Mouse (Mus musculus) thymus, postnatal 14 days (tissue): ENCODE results near the gene Znrf3.
"Not testable (repeated sequence)": the region's sequence is repeated elsewhere in the genome, so short reads cannot be mapped to it uniquely, and the experiment has no call there.

Experiments
- DNase-seq: peaks from one replicate; pipeline ENCODE4 v3.0.0; 2021

Gene Znrf3

DNA sequence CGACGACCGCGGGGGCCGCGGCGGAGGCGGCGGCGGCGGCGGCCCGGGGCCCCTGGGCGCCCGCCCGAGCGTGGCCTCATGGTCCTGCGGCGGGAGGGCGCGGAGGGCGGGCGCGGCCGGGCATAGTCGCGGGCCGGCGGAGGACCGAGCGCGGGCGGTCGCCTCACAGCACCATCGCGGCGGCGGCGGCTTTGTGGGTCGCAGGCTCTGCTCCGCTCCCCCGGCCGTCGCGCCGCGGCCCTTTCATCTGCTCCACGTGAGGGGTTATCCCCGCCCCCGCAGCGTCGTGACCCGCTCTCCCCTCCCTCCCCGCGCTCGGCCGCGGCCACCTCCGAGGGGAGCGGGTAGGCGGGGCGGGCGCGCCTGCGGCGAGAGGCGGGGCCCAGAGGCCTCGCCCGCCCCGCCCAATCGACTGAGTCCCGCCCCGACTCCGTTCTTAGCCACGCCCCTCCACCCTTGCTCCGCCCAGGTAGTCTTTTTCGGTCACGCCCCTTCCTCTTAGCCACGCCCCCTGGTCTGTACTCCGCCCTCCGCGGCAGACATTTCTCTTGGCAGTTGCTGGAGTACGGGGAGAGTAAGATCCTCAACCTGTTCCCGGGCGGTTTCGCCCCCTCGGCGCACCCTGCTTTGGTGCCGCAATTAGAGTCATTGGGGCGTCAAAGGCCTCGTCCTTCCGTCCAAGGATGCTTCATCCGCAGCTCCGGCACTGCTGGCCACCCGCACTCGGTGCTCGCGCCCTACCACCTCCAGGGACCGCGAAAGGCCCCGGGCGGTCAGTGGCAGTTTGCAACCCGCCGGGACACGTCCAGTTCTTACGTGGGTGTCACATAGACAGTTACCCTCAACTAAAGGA is at the start of gene Znrf3:
Znrf3 (minus strand) TSS at position 249 of the 853 bp plus-strand sequence.
- peak; percentile 95 for DNase-seq

DNA sequence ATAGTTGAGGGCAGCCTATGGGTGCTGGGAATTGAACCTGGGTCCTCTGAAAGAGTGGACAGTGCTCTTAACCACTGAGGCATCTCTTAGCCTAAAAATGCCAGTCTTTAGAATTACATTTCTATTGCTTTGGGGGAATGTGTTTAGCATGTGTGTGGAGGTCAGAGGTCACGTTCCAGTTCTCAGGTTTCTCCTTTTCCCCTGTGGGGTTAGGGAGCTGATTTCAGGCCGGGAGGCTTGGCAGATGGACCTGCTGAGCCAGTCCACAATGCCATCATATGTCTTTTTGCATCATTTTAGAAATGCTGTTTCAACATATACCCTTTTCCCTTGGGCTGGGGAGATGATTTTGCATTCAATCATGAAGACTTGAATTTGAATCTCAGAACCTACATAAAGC is 49.2 kb upstream of the Znrf3 start:
- no peak for DNase-seq

DNA sequence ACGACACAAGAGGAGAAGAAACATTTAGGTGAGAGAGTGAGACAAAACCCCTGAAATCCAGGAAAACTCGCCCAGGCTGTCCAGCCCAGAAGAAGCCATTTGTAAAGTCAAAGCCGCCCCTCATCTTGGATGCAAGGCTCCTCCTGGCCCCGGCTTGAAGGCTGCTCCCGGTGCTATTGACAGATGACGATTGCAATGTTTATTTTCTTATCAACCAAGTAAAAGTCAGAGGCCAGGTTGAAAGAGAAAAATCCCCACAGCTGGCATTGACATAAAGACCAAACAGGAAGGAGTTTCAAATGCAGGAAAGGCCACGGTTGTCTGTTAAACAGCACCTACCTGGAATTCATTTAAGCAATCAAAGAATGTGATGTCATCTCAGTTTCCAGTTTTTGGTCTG is 47.3 kb upstream of the Znrf3 start:
- no peak for DNase-seq

DNA sequence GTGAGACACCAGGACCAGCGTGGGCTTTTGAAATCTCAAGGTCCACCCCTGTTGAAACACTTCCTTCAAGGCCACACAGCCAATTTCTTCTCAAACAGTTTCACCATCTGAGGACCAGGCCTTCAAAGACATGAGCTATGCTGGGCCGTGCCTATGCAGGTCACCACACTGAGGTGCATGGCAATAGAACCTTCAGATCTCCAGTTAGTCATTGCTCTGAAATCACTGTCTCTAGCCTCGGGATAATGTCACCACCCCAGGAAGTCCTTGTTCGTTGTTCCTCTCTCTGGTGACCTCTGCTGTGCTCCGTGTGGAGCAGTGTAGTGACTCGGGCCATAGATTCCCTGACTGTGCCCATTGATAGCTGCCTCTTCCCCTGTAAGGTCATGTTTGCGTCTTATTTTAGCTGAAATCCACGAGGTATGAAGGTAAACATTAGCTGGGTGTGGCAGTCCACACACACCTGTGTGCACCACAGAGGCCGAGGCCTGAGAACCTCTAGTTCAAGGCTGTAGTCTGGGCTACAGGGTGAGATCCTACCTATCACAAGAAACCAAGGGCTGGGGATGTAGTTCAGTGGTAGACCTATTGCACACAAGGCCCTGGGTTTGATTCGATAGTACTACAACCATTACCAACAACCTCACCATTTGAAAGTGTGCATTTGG is 46.5 kb upstream of the Znrf3 start:
- DNase-seq, result no peak

DNA sequence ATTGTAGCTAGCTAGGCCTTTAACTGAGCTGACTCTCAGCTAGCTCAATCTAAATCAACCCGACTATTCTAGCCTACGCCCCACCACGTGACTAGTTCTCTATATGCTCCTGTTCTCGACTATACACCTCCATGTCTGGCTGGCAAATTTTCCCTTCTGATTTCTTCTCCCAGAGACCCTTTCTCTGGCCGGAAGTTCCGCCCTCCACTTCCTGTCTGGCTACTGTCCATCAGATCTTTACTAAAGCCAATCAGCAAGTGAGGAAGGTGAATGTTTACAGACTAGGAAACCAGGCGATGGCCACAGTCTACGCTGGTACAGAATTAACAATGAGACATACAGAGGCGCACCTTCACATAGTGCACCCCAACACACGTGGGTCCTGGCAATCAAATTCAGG is 44.8 kb upstream of the Znrf3 start:
- not testable (repeated sequence) for DNase-seq

DNA sequence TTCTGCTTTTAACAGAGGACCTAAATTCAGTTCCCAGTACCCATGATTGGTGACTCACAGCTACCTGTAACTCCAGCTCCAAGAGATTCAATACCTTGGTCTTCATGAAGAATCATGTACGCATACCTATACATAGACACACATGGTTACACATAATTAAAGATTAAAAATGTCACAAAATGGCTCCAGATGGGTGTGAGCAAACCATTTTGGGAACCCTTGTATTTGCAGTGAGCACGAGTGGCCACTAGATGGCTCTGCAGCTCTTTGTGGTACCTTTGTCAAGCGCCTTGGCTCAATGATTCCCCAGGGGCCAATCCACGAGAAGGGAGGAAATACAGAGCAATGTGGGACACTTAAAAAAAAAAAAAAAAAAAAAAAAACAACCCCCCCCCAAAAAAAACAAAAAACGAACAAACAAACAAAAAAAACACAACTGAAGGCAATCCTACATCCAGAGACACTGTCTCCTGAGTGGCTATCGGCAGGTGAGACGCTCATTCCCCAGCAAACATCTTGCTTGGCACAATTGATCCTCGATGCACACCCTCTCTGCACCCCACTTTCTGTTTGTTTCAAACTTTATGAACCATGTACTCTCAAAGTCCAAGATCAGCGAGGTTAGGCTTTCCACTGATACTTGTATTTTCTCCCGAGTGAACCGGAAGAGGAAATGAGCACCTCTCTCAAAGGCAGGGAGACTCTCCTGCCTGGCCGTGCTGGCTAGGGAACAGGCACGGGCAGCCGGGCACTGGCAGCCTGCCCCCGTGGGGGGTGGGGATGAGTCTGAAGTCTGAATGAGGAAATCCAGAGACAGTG is 40.8 kb upstream of the Znrf3 start:
- peak; percentile 88 for DNase-seq

DNA sequence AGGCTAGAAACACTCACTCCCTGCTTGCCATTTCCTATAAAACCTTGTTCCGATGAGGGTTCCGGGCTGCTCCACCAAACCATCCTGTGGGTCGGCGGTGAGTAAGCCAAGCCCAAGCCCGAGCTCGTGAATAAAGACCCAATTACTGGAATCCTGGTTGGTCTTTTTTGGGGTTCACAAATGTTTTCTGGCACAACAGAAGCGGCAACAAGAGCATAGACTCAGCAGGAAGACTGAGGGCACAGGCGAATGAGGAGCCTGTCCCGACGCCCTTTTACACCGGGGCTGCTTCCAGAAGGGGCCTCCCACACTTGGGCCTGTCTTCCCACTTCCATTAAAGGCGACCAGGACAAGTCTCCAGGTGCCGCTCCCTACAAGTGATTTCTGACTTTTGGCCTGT is 37.9 kb upstream of the Znrf3 start:
- DNase-seq, result no peak

DNA sequence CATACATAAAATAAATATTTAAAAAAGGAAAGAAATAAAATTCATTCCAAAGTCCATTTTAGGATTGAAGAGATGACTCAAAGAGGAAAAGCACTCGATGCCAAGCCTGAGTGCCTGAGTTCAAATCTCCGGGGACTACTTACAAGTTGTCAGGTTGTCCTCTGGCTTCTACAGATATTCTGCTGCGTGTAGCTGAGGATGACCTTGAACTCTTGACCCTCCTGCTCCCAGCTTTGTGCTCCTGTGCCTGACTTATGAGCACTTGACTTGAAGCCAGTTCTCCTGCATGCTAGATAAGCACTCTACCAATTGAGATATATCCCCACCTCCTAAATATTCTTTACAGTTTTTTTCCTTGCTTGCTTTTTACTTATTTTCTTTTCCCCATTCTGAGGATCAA is 34.2 kb upstream of the Znrf3 start:
- DNase-seq, result no peak

DNA sequence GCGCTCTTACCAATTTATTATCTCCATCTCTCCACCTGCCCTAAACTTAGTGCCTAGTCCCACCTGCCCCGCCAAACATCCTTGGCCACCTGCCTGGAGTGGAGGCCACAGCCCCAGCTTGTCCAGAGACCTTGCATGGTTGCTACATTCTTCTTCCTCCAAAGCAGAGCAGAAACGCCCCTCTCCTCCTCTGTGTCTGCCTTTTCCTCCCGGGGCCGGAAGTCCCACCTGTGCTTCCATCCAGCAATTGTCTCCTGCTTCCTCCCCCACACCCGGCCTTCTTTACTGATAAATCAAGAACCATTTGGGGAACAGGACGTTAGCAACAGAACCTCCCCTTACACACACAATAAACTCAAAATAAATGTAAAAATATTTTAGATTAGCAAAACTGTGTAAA is 33.5 kb upstream of the Znrf3 start:
- DNase-seq, result no peak

DNA sequence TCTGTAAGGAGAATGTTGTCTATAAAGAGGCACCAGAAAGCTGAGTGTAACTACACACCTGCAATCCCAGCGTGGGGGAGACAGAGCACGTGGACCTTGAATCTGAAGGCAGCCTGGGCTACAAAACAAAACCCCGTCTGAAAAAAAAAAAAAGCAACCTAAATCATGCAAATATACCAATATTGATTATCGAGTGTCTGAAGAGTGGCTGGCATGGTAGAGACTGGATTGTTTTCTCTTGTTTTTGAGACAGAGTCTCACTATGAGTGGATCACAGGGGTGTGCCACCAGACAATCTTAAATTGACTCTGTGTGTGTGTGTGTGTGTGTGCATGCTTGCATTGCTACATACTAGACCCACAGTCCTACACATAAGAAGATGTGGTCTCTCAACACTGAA is 32.2 kb upstream of the Znrf3 start:
- no peak for DNase-seq

DNA sequence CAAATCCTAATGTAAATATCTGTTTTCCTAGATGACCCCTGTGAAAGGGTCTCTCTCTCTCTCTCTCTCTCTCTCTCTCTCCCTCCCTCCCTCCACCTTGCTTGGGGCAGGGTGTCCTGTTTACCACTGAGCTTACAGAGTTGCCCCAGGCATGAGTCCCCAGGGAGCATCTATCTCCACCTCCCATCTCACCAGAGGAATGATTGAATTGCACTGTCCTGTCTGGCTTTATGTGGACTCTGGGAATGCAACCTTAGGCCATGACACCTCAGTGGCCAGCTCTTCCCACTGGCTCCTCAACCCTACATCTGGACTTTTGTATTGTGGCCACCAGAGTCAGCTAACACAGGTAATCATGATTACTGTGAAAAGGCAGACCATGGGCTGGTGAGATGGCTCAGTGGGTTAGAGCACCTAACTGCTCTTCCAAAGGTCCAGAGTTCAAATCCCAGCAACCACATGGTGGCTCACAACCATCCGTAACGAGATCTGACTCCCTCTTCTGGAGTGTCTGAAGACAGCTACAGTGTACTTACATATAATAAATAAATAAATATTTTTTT is 31.0 kb upstream of the Znrf3 start:
- DNase-seq, result not testable (repeated sequence)

DNA sequence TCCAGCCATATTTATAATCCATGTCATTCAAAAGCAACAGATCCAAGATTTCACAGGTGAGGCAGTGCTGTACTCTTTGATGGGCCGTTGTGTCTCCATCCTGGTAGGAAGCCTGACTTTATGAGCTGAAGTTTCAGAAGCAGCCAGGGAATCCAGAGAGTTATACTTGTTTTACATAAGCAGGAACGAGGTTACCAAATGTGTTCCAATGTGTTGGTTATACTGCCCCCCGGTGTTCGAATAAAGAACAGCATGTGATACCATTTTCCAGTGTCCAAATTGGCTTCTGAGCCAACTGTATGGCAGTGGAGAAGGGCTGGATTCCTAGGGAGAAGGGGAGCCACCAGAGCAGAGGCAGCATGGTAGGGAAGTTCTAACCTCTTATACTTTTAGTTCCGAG is 29.5 kb upstream of the Znrf3 start:
- peak; percentile 71 for DNase-seq

DNA sequence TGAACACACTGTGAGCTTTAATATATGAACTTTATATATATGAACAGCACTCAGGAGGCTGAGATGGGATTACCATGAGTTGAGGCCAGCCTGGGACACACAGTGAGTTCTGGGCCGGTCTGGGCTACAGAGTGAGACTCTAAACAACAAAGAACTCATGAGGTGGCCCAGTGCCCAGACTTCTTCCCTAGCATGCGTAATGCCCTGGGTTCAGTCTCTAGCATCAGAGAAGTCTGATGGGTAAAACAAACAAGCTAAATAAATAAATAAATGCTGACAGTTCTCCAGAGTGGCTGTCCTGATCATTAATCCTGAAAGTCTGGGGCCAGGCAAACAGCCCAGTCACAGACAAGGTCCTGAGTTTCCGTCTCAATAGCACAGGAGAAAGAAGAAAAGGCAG is 25.4 kb upstream of the Znrf3 start:
- DNase-seq, result no peak

DNA sequence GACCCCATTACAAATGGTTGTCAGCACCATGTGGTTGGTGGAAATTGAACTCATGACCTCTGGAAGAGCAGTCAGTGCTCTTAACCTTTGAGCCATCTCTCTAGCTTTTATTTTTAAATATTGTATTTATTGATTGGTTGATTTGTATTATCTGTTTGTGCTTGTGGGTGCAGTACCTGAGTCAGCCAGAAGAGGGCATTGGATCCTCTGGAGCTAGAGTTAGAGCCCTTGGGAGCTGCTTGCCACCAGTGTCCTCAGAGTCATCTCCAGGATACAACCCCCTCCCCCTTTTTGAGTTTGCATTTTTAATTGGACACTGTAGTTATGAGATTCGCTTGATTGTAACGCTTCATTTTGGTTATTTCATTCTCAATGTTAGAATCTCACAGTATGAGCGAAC is 24.4 kb upstream of the Znrf3 start:
- peak; percentile 76 for DNase-seq

DNA sequence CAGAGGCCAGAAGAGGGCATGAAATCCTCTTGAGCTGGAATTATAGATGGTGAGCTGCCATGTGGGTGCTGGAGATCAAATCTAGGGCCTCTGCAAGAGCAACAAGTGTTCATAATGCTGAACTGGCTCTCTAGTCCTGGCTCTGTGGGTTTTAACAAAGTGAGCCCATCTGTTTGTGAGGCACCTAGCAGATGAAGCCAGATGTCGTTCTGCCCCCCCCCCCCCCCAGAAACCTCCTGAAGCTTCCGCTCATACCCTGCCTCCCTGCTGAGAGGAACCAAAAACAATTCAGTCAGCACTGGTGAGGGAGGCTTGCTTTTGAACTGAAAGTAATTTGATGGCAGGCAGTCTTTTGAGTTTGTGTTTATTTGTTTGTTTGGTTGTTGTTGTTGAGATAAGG is 23.8 kb upstream of the Znrf3 start:
- peak; percentile 37 for DNase-seq

DNA sequence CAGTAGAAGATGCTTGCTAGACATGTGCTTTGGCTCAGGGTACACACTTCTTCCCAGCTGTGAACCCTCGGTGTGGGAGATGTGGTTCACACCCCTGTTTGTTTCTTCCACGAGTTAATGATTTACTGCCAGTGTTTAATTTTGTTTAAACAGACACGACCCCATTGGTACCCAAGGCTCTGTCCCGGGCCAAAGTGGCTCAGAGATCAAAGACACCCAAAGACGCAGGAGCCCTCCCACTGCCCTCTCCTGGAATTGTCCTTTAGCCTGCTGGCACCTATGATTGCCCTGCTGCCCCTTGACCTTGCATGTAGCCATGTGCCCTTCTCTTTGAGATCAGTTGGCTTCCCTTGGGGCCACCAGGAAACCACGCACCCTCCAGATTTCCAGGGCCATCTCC is 7.3 kb upstream of the Znrf3 start:
- DNase-seq, result no peak

DNA sequence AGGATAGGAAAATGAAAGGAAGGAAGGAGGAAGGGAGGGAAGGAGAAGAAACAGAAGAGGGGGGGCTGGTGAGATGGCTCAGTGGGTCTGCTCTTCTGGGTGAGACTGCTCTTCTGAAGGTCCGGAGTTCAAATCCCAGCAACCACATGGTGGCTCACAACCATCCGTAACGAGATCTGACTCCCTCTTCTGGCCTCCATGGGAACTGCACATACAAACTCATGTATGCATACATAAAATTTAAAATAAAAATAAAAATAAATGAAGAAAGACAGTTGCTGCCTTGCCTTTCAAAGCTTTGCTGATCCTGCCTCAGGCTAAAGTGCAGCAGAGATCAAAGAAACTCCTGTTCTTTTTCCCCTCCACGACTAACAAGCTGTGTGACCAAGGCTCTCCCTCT is 6.7 kb upstream of the Znrf3 start:
- DNase-seq, result no peak

DNA sequence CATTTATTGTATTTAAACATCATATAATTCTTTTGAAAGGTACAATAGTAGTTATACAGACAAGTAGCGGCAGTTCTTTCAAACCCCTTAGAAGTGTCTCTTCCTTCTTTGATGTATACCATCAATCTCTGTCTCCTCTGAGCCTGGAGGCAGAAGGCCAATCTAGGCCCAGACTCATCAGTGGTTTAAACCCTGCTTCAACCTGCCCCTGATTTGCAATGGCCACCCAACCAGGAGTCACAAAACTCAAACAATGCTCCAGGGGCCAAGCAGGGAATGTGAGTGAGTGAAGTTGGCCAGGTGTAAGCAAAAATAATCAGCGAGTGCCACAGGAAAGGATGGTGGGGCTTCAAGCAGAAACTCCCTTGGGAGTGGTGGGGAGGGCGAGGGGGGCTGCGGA is 6.1 kb upstream of the Znrf3 start:
- no peak for DNase-seq

DNA sequence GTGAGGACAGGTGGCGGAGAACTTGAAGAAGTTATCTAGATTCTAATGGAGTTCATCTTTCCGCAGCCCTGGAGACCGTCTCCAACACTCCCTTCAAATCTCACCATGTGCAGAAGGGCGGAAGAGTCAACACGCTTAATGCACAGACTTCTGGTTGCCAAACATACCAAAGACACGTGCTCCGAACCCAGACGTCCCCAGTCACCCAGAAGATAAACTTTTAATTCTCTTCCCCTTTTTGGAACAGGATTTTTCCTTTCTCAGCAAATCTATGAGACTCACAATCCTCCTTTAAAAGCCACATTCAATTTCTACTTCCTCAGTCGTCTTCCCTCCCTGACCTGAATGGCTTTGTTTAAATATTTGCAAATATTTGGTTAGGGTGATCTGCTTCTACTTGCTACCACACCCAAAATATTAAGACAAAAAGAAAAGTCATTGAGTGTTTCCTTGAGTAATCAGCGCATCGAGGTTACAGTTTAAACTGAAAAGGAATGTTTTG is 856 bp upstream of the Znrf3 start:
- no peak for DNase-seq

DNA sequence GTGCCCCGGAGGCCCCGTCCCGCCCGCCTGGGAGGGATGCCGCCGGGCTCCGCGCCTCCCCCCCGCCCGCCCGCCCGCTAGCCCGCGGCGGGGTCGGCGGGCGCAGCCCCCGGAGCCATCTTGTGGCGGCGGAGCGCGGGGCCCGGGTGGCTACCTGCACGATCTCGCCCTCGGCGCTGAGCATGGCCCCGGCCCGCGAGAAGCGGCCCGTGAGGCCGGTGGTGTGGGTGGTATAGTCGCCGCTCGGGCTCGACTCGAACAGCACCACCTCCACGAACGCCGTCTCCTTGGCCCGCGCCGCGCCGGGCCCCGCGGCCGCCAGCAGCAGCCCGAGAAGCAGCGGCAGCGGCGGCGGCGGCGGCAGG is 431 bp downstream of the Znrf3 start:
- peak; percentile 64 for DNase-seq

DNA sequence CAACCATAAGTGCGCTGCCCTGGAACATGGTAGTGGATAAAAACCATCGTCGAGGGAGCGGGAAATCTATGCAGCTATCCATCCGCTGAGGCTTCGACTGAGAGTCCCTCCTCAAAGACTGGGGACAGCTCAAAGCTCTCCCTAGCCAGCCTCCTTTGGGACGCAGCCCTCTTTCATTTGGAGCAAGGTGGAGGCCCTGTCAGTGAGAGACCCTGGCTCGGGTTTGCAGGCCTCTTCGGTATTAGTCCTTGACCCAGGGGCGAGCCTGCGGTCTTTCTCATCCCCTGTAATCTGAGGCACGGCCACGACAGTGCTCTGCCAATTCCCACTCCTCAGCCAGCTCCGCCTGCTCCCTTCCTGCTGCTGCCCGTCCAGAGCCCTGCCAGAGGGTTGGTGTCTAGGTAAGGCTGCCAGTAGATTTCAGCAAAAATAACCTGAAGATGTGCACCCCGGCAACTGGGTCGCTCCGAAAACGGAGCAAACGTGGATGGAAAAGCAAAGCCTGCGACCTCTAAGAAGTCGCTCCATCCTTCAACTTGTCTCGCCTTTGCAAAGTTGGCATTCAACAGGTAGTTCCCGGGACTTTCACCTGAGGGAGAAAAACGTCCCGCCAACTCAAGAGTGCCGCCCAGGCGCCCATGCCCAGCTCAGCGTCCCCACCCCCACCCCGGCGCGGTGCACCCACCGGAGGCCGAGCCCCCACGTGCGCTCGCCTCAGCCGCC is 975 bp downstream of the Znrf3 start:
- DNase-seq, result peak; percentile 48

DNA sequence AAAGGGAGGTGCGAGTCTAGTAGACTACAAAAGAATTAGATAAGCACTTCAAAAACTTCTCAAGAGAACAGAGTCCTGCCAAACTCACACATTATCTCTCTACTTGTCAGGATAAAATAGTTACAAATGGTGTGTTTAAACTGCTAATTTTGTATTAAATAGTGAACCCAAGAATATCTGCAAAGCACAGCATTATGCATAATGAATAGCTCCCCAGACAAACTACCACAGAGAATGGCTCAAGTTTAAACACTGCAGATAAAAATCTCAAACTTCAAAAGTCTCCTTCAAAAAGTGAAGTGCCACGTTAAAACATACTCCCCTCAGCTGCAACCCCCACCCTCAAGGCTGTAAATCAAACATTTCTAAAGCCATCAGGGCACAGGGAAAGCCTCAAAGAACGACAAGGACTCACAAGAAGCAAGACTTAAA is 2.0 kb downstream of the Znrf3 start:
- no peak for DNase-seq

DNA sequence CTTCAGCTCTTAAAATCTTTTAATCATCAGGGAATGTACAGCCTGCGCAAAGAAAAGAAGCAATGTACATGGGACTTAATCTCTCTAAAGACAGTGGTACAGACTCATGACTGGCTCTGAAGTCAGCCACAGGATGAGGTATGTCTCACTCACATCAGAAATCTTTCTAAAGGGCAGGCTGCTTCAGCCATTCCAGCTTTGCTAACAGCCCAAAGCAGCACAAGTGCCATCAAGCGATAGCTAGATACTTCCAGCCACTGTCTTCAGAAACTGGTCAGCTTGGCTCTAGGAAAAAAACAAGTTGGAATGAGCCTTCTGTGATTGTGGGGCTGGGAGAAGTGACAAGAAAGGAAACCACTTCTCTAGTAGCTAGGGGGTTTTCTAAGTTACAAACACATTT is 7.0 kb downstream of the Znrf3 start:
- no peak for DNase-seq
